Mouse (Mus musculus): Measurements from ENCODE around the gene Eefsec.

Eefsec gene

DNA sequence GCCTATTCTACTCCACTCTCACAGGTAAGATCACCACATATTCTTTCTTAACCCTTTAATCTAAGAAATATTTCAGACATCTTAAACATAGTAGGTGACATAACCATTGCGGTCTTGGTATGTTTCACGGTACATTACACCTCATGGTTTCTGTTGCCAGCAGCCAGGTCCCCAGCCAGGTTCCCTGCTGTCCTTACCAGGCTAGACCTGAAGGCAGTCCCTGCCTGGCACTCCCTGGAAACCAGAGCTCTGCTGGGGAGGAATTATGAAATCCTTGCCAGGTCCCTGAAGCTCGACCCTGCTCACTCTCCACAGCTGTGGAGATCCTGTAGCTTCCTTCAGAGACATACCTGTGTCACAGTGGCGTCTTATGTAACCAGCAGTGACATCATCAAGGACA lies 230.1 kb downstream of the Eefsec start:
- in situ Hi-C loops (cut with MboI, MseI) = no loop called here

- in situ Hi-C loops (cut with MboI, MseI) = no loop called here
Observed at GRCm38 (mm10) chr6:88215797-88216196, 230.5 kb downstream of the Eefsec start.

DNA sequence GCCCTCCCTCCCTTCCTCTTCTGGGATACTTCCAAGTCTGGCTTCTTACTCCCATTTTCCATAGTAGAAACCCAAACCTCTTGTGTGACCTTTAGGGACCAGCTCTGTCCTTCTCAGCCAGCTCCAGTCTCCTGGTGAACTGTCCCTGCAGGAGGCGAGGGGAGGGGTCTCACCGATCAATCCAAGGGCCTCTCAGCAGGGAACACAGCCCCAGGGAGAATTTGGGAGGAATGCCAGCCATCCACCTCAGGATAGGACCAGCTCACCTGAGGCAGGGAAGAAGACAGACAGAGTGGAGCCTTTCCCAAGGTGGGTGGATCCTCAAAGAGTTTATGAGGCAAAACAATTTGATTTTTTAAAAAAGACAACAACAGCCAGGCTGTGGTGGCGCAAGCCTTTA lies 236.2 kb downstream of the Eefsec start:
- in situ Hi-C loops (cut with MboI, MseI) = loop anchor here in 1 of 2 experiments (5.0 kb wide), 1 partner anchor 92 kb away; no protein-coding TSS in a partner anchor

DNA sequence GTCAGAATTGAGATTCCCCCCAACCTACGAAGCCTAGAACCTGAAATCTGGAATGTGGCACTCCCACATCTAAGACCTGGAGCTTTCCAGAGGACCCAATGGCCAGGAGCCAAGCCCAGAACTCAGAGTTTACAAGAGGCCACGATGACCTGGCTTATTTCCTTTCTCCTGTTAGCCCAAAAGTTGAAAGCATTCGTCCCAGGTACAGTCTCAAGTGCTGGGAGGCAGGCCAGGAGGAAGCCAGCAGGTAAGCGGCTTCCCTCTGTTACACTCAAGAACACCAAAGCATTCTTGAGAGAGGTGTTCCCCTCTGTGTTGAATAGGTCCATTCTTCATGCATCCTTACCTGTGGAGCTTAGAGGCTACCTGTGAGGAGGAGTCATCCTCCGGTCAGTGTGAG lies 236.9 kb downstream of the Eefsec start:
- in situ Hi-C loops (cut with MboI, MseI) = no loop called here

- in situ Hi-C loops (cut with MboI, MseI) = no loop called here
Observed at GRCm38 (mm10) chr6:88208321-88208720, 238.0 kb downstream of the Eefsec start.

- in situ Hi-C loops (cut with MboI, MseI) = no loop called here
Observed at GRCm38 (mm10) chr6:88207403-88208033, 238.8 kb downstream of the Eefsec start.

All from T-helper 17 cell (primary cell).